Mouse (Mus musculus) CH12.LX (cell line): ENCODE measurements around the gene Phf5a. TPM values are rescaled to one million over a fixed set of nuclear protein-coding genes. Genes with fewer than 3 reads are reported as not detected.

Source experiments
- DNase-seq: peaks from one replicate; pipeline ENCODE4 v3.0.0-alpha.2; 2013; ENCODE audit errors: extremely low read depth
- H3K27ac ChIP-seq: 2 replicates; pipeline ENCODE4 v1.5.1; 2012; ENCODE audit warnings: low read depth, mild to moderate bottlenecking, control low read depth, moderate library complexity; ENCODE audit not compliant: insufficient read depth
- H3K27me3 ChIP-seq: replicated peaks from 2 replicates; pipeline ENCODE3; 2012; ENCODE audit warnings: inconsistent platforms
- H3K36me3 ChIP-seq, 2 experiments: replicated peaks in 1 of 2; 2 replicates each; pipeline versions ENCODE3 to v1.6.1; 2012; ENCODE audit warnings: inconsistent platforms in 1 of 2, low read length in 1 of 2, mild to moderate bottlenecking in 1 of 2, mixed read lengths in 1 of 2, moderate library complexity in 1 of 2; ENCODE audit not compliant: control insufficient read depth in 1 of 2, insufficient read depth in 1 of 2
- H3K4me1 ChIP-seq, 2 experiments: 2 replicates each; pipeline ENCODE4 v1.6.1; 2012; ENCODE audit warnings: inconsistent platforms in 1 of 2, moderate library complexity in 1 of 2; ENCODE audit not compliant: insufficient read depth in 2 of 2, control insufficient read depth in 1 of 2
- H3K4me2 ChIP-seq: 2 replicates; pipeline ENCODE4 v1.6.1; 2012; ENCODE audit warnings: low read depth, mild to moderate bottlenecking, control low read depth; ENCODE audit not compliant: poor library complexity, insufficient read depth, severe bottlenecking
- H3K4me3 ChIP-seq, 3 experiments: fragments of 150-350 bp in 1 of 3; sonication (generic) in 1 of 3; replicated peaks in 1 of 3; 2 replicates each; pipeline versions ENCODE3 to v1.5.1; 2011 to 2012; ENCODE audit warnings: low read depth in 2 of 3, low read length in 2 of 3, mild to moderate bottlenecking in 2 of 3, moderate library complexity in 2 of 3, control low read depth in 1 of 3, improper control_type of control experiment in 1 of 3, inconsistent platforms in 1 of 3, mixed read lengths in 1 of 3; ENCODE audit not compliant: poor library complexity in 1 of 3
- H3K79me2 ChIP-seq: replicated peaks from 2 replicates; pipeline ENCODE4 v1.6.1; 2012; ENCODE audit warnings: mild to moderate bottlenecking, moderate library complexity; ENCODE audit not compliant: control insufficient read depth, poor library complexity, insufficient read depth, severe bottlenecking; ENCODE audit errors: extremely low read depth
- H3K9ac ChIP-seq: 2 replicates; pipeline ENCODE4 v1.6.1; 2012; ENCODE audit warnings: low read depth, mild to moderate bottlenecking, control low read depth, moderate library complexity; ENCODE audit not compliant: insufficient read depth
- H3K9me3 ChIP-seq: replicated peaks from 2 replicates; pipeline ENCODE3; 2012; ENCODE audit warnings: low read length, inconsistent platforms, mixed read lengths
- BHLHE40 ChIP-seq: IDR thresholded peaks from 2 replicates; pipeline ENCODE4 v1.6.1; 2011; ENCODE audit warnings: mild to moderate bottlenecking, low read depth, low read length, improper control_type of control experiment
- CHD1 ChIP-seq: IDR thresholded peaks from 2 replicates; pipeline ENCODE4 v1.6.1; 2012; ENCODE audit warnings: low read depth, low read length, improper control_type of control experiment, inconsistent platforms
- CHD2 ChIP-seq: IDR thresholded peaks from 2 replicates; pipeline ENCODE4 v1.6.1; 2011; ENCODE audit warnings: low read length, improper control_type of control experiment
- CTCF ChIP-seq, 2 experiments: IDR thresholded peaks in 1 of 2; conservative IDR thresholded peaks in 1 of 2; 2 replicates each; pipeline ENCODE4 v1.5.1; 2011 to 2012; ENCODE audit warnings: low read depth in 2 of 2, low read length in 2 of 2, improper control_type of control experiment in 1 of 2, inconsistent platforms in 1 of 2, mild to moderate bottlenecking in 1 of 2, moderate library complexity in 1 of 2
- E2F4 ChIP-seq: IDR thresholded peaks from 2 replicates; pipeline ENCODE4 v1.6.1; 2011; ENCODE audit warnings: low read depth, low read length, improper control_type of control experiment; ENCODE audit not compliant: insufficient replicate concordance
- ELF1 ChIP-seq: IDR thresholded peaks from 2 replicates; pipeline ENCODE4 v1.6.1; 2014; ENCODE audit warnings: low read depth, mild to moderate bottlenecking, inconsistent platforms, low read length, improper control_type of control experiment
- EP300 ChIP-seq: IDR thresholded peaks from 2 replicates; pipeline ENCODE4 v1.6.1; 2011; ENCODE audit warnings: low read length, improper control_type of control experiment
- ETS1 ChIP-seq: conservative IDR thresholded peaks from 2 replicates; pipeline ENCODE4 v1.6.1; 2012; ENCODE audit warnings: low read depth, mild to moderate bottlenecking, inconsistent platforms, low read length, improper control_type of control experiment, moderate library complexity
- GABPA ChIP-seq: IDR thresholded peaks from 2 replicates; pipeline ENCODE4 v1.6.1; 2012; ENCODE audit warnings: low read depth, low read length, improper control_type of control experiment, inconsistent platforms; ENCODE audit not compliant: insufficient replicate concordance
- HCFC1 ChIP-seq: IDR thresholded peaks from 2 replicates; pipeline ENCODE4 v1.6.1; 2012; ENCODE audit warnings: low read depth, mild to moderate bottlenecking, inconsistent platforms, low read length, improper control_type of control experiment
- IRF4 ChIP-seq: IDR thresholded peaks from 2 replicates; pipeline ENCODE4 v1.6.1; 2014; ENCODE audit warnings: low read depth, mild to moderate bottlenecking, inconsistent platforms, low read length, improper control_type of control experiment
- JUN ChIP-seq: IDR thresholded peaks from 2 replicates; pipeline ENCODE4 v1.6.1; 2011; ENCODE audit warnings: low read depth, mild to moderate bottlenecking, low read length, improper control_type of control experiment, moderate library complexity; ENCODE audit not compliant: insufficient read depth
- JUND ChIP-seq: conservative IDR thresholded peaks from 2 replicates; pipeline ENCODE4 v1.6.1; 2011; ENCODE audit warnings: low read depth, low read length, improper control_type of control experiment
- KAT2A ChIP-seq: IDR thresholded peaks from 2 replicates; pipeline ENCODE4 v1.6.1; 2012; ENCODE audit warnings: low read length, improper control_type of control experiment, inconsistent platforms; ENCODE audit not compliant: insufficient replicate concordance
- MAFK ChIP-seq: IDR thresholded peaks from 2 replicates; pipeline ENCODE4 v1.6.1; 2011; ENCODE audit warnings: low read length, improper control_type of control experiment; ENCODE audit not compliant: insufficient replicate concordance
- MAX ChIP-seq: IDR thresholded peaks from 2 replicates; pipeline ENCODE4 v1.6.1; 2011; ENCODE audit warnings: low read length, improper control_type of control experiment
- MAZ ChIP-seq: IDR thresholded peaks from 2 replicates; pipeline ENCODE4 v1.6.1; 2012; ENCODE audit warnings: low read depth, mild to moderate bottlenecking, inconsistent platforms, low read length, improper control_type of control experiment, moderate library complexity
- MEF2A ChIP-seq: IDR thresholded peaks from 2 replicates; pipeline ENCODE4 v1.6.1; 2014; ENCODE audit warnings: low read depth, mild to moderate bottlenecking, inconsistent platforms, low read length, improper control_type of control experiment, borderline replicate concordance
- MXI1 ChIP-seq: IDR thresholded peaks from 2 replicates; pipeline ENCODE4 v1.6.1; 2011; ENCODE audit warnings: mild to moderate bottlenecking, low read depth, low read length, improper control_type of control experiment
- MYC ChIP-seq: IDR thresholded peaks from 2 replicates; pipeline ENCODE4 v1.6.1; 2011; ENCODE audit warnings: low read depth, mild to moderate bottlenecking, improper control_type of control experiment, low read length
- NELFE ChIP-seq: IDR thresholded peaks from 2 replicates; pipeline ENCODE4 v1.6.1; 2011; ENCODE audit warnings: low read depth, low read length, improper control_type of control experiment
- NRF1 ChIP-seq: IDR thresholded peaks from 2 replicates; pipeline ENCODE4 v1.6.1; 2014; ENCODE audit warnings: low read depth, mild to moderate bottlenecking, inconsistent platforms, low read length, improper control_type of control experiment, moderate library complexity
- PAX5 ChIP-seq: IDR thresholded peaks from 2 replicates; pipeline ENCODE4 v1.6.1; 2012; ENCODE audit warnings: low read length, inconsistent platforms, mixed read lengths
- POLR2A ChIP-seq: IDR thresholded peaks from 2 replicates; pipeline ENCODE4 v1.6.1; 2011; ENCODE audit warnings: low read depth, mild to moderate bottlenecking, improper control_type of control experiment, low read length
- POLR2AphosphoS2 ChIP-seq: IDR thresholded peaks from 2 replicates; pipeline ENCODE4 v1.6.1; 2011; ENCODE audit warnings: low read depth, low read length, improper control_type of control experiment
- RAD21 ChIP-seq: IDR thresholded peaks from 2 replicates; pipeline ENCODE4 v1.6.1; 2011; ENCODE audit warnings: low read depth, mild to moderate bottlenecking, low read length, improper control_type of control experiment, moderate library complexity
- RCOR1 ChIP-seq: conservative IDR thresholded peaks from 2 replicates; pipeline ENCODE4 v1.6.1; 2012; ENCODE audit warnings: low read depth, mild to moderate bottlenecking, inconsistent platforms, low read length, improper control_type of control experiment
- SIN3A ChIP-seq: IDR thresholded peaks from 2 replicates; pipeline ENCODE4 v1.6.1; 2012; ENCODE audit warnings: low read length, improper control_type of control experiment, inconsistent platforms
- SMC3 ChIP-seq: IDR thresholded peaks from 2 replicates; pipeline ENCODE4 v1.6.1; 2011; ENCODE audit warnings: low read depth, low read length, improper control_type of control experiment
- TBP ChIP-seq: conservative IDR thresholded peaks from 2 replicates; pipeline ENCODE4 v1.6.1; 2011; ENCODE audit warnings: low read depth, low read length, improper control_type of control experiment
- TCF12 ChIP-seq: IDR thresholded peaks from 2 replicates; pipeline ENCODE4 v1.6.1; 2014; ENCODE audit warnings: low read depth, mild to moderate bottlenecking, inconsistent platforms, low read length, improper control_type of control experiment
- UBTF ChIP-seq: IDR thresholded peaks from 2 replicates; pipeline ENCODE4 v1.6.1; 2012; ENCODE audit warnings: low read depth, mild to moderate bottlenecking, inconsistent platforms, low read length, improper control_type of control experiment, moderate library complexity
- USF1 ChIP-seq: IDR thresholded peaks from 2 replicates; pipeline ENCODE4 v1.6.1; 2014; ENCODE audit warnings: low read depth, mild to moderate bottlenecking, inconsistent platforms, low read length, improper control_type of control experiment
- USF2 ChIP-seq: conservative IDR thresholded peaks from 2 replicates; pipeline ENCODE4 v1.6.1; 2011; ENCODE audit warnings: low read depth, low read length, improper control_type of control experiment
- ZC3H11A ChIP-seq: IDR thresholded peaks from 2 replicates; pipeline ENCODE4 v1.6.1; 2012; ENCODE audit warnings: low read depth, mild to moderate bottlenecking, inconsistent platforms, low read length, improper control_type of control experiment
- ZKSCAN1 ChIP-seq: IDR thresholded peaks from 2 replicates; pipeline ENCODE4 v1.6.1; 2012; ENCODE audit warnings: low read depth, inconsistent platforms, low read length, improper control_type of control experiment, borderline replicate concordance
- ZMIZ1 ChIP-seq: IDR thresholded peaks from 2 replicates; pipeline ENCODE4 v1.6.1; 2012; ENCODE audit warnings: low read depth, mild to moderate bottlenecking, inconsistent platforms, low read length, improper control_type of control experiment
- ZNF384 ChIP-seq: IDR thresholded peaks from 2 replicates; pipeline ENCODE4 v1.6.1; 2012; ENCODE audit warnings: low read depth, low read length, improper control_type of control experiment, inconsistent platforms
- dilution Hi-C: fragments of 300-500 bp; cut with MboI; formaldehyde crosslinking; loops from 2 replicates; pipeline ENCODE4 v1.14.3; 2020; ENCODE audit warnings: low sequenced_read_pairs; ENCODE audit not compliant: extremely low pct_unique_long_range_greater_than_20kb, extremely low pct_ligation_motif_present
- in situ Hi-C: fragments of 300-500 bp; cut with MboI; formaldehyde crosslinking; loops from 3 replicates; pipeline ENCODE4 v1.14.3; 2019; ENCODE audit warnings: low sequenced_read_pairs, low pct_ligation_motif_present, low pct_unique_long_range_greater_than_20kb, mixed read lengths
- polyA plus RNA-seq: library from polyadenylated mRNA; unstranded; fragments of >175 nt; gene quantifications from 2 replicates; pipeline ENCODE4 v1.2.1, GENCODE M21; 2012; ENCODE audit warnings: low read depth; ENCODE audit not compliant: insufficient read length
- total RNA-seq, 2 experiments: library from RNA; depleted of rRNA; stranded (reverse); fragments of 300-350 nt in 1 of 2; fragments of >200 nt in 1 of 2; gene quantifications; 2 replicates each; pipeline ENCODE4 v1.2.3; 2012 to 2014

Gene Phf5a
- total and polyA plus RNA-seq, 3 experiments, result 86.3 to 177 (median 116) TPM

- TF ChIP-seq MXI1, result peak; percentile 92
- no peak; the same call in none of the 2 replicates for TF ChIP-seq ELF1
- TF ChIP-seq POLR2AphosphoS2, result peak; percentile 99
- no peak for TF ChIP-seq JUN
- no peak; the same call in 1 of the 2 replicates for TF ChIP-seq USF1
- 0 out of 2 replicates have a peak, but pooled peaks have one; percentile 16 for TF ChIP-seq EP300
- peak; percentile 80; the same call in 1 of the 2 replicates for TF ChIP-seq MYC
- peak; percentile 70; the same call in 1 of the 2 replicates for TF ChIP-seq IRF4
- TF ChIP-seq RAD21, result no peak
- TF ChIP-seq NELFE, result peak; percentile 99
- peak; percentile 68 for TF ChIP-seq BHLHE40
- TF ChIP-seq UBTF, result peak; percentile 93
- peak; percentile 78 for TF ChIP-seq HCFC1
- TF ChIP-seq JUND, result no peak
- TF ChIP-seq E2F4, result 0 out of 2 replicates have a peak, but pooled peaks have one; percentile 62
- TF ChIP-seq MEF2A, result peak; percentile 73
- peak; percentile 94 for TF ChIP-seq CHD2
- no peak; the same call in 1 of the 2 replicates for TF ChIP-seq MAFK
- no peak; the same call in none of the 2 replicates for TF ChIP-seq ETS1
- 0 out of 2 replicates have a peak, but pooled peaks have one; percentile 21 for TF ChIP-seq CHD1
- TF ChIP-seq USF2, result no peak
- TF ChIP-seq CTCF (conservative IDR thresholded peaks at IDR 0.05 in 1 of 2, IDR thresholded peaks at IDR 0.05 in 1 of 2; ENCODE audit: low read depth in 2 of 2, low read length in 2 of 2), result no peak
- peak; percentile 98 for TF ChIP-seq SIN3A
- TF ChIP-seq MAX, result peak; percentile 87
- peak; percentile 79; the same call in 1 of the 2 replicates for TF ChIP-seq ZNF384
- TF ChIP-seq TBP, result peak; percentile 97
- TF ChIP-seq NRF1, result peak; percentile 72
- peak; percentile 98 for TF ChIP-seq ZMIZ1
- TF ChIP-seq POLR2A, result peak; percentile 100
- TF ChIP-seq ZC3H11A, result no peak
- 0 out of 2 replicates have a peak, but pooled peaks have one; percentile 58 for TF ChIP-seq RCOR1
- peak; percentile 76; the same call in 1 of the 2 replicates for TF ChIP-seq ZKSCAN1
- TF ChIP-seq PAX5, result no peak
- TF ChIP-seq KAT2A, result peak; percentile 99
- no peak for TF ChIP-seq GABPA
- TF ChIP-seq SMC3, result no peak
- TF ChIP-seq MAZ, result peak; percentile 100
- TF ChIP-seq TCF12, result peak; percentile 99
- TF ChIP-seq, all 38 proteins: peak for 25
- peaks cover 3 to 19% of the 10 kb centered on the region in 2 experiments for H3K36me3 ChIP-seq
- H3K4me1 ChIP-seq, result peaks cover 3 to 22% of the 10 kb centered on the region in 2 experiments; a peak in 2 of 4 replicates
- in situ Hi-C loops, result no loop called here
- peaks cover 38% of the 10 kb centered on the region for H3K79me2 ChIP-seq
- no peaks in the 10 kb centered on the region for H3K9me3 ChIP-seq
- H3K4me2 ChIP-seq, result peak overlapping the region; percentile 58
- H3K27me3 ChIP-seq, result no peaks in the 10 kb centered on the region
- H3K9ac ChIP-seq, result peak overlapping the region; percentile 85
- H3K27ac ChIP-seq, result peak overlapping the region; percentile 86
- dilution Hi-C loops, result no loop called here
- H3K4me3 ChIP-seq, result peak overlapping the region; percentile 74 to 89 (median 89)
- DNase-seq, result peak; percentile 88
Measured at GRCm38 (mm10) chr15:81858138-81858516, 13.6 kb downstream of the Phf5a start.
